Mouse (Mus musculus) intestine, embryonic 16.5 days (tissue): ENCODE measurements around the gene Nfix. TPM values are rescaled to one million over a fixed set of nuclear protein-coding genes. Genes with fewer than 3 reads are reported as not detected.
A peak's percentile ranks its signal among the peaks of the same experiment; 100 is the strongest.

ENCODE experiments used
- ATAC-seq: fragments of 200-750 bp; cut with Nextera tagmentation; 2 replicates; pipeline ENCODE4 v1.8.0; 2017; ENCODE audit warnings: moderate TSS enrichment, moderate library complexity
- H3K27ac ChIP-seq: fragments of 300-500 bp; sonication (generic); 2 replicates; pipeline ENCODE4 v1.5.1; 2014; ENCODE audit warnings: mild to moderate bottlenecking, low read length
- H3K27me3 ChIP-seq: fragments of 300-500 bp; sonication (generic); replicated peaks from 2 replicates; pipeline ENCODE4 v1.6.1; 2014; ENCODE audit warnings: low read length, control low read depth, mixed read lengths; ENCODE audit not compliant: control insufficient read depth, insufficient read depth
- H3K36me3 ChIP-seq: fragments of 300-500 bp; sonication (generic); 2 replicates; pipeline ENCODE4 v1.6.1; 2014; ENCODE audit warnings: low read length, control low read depth; ENCODE audit not compliant: control insufficient read depth, insufficient read depth
- H3K4me1 ChIP-seq: fragments of 300-500 bp; sonication (generic); 2 replicates; pipeline ENCODE4 v1.6.1; 2014; ENCODE audit warnings: low read length, control low read depth, mixed read lengths; ENCODE audit not compliant: control insufficient read depth, insufficient read depth
- H3K4me2 ChIP-seq: fragments of 300-500 bp; sonication (generic); 2 replicates; pipeline ENCODE4 v1.6.1; 2014; ENCODE audit warnings: low read depth, low read length, control low read depth
- H3K4me3 ChIP-seq: fragments of 300-500 bp; sonication (generic); 2 replicates; pipeline ENCODE4 v1.5.1; 2014; ENCODE audit warnings: mild to moderate bottlenecking, low read length
- H3K9ac ChIP-seq: fragments of 300-500 bp; sonication (generic); 2 replicates; pipeline ENCODE4 v1.6.1; 2014; ENCODE audit warnings: low read depth, low read length
- H3K9me3 ChIP-seq: fragments of 300-500 bp; sonication (generic); 2 replicates; pipeline ENCODE4 v1.6.1; 2016; ENCODE audit warnings: low read length, control low read depth; ENCODE audit not compliant: control insufficient read depth
- WGBS: fragments of 180-500 bp; shearing (Covaris S2); extraction: QIAGEN DNeasy Blood & Tissue Kit; methylation state at CpG from one replicate; pipeline ENCODE4 v1.1.7; 2014; 5-methylcytosine and 5-hydroxymethylcytosine counted together
- polyA plus RNA-seq: library from polyadenylated mRNA; unstranded; fragments of >200 nt; fragmentation: Nextera tagmentation; extraction: Ambion mirVana; gene quantifications from 2 replicates; pipeline ENCODE4 v1.2.1, GENCODE M21; 2015

Gene Nfix
- polyA plus RNA-seq, 1 experiment from 2014 or later = 9.7 TPM

GRCm38 (mm10) chr8:84745032-84745925 lies 54.9 kb downstream of the Nfix start:
- H3K27me3 ChIP-seq = no peaks in the 10 kb centered on the region; the same call in 1 of the 2 replicates
- 19% methylated on average over 17 of the region's 17 CpGs for WGBS
- H3K9ac ChIP-seq = peak overlapping the region; percentile 35
- H3K36me3 ChIP-seq = no peaks in the 10 kb centered on the region
- no peaks in the 10 kb centered on the region for H3K9me3 ChIP-seq
- H3K4me1 ChIP-seq = peaks cover 57% of the 10 kb centered on the region
- H3K27ac ChIP-seq = 0 out of 2 replicates have a peak overlapping the region, but pooled peaks have one; percentile 14
- no peak overlapping the region for H3K4me3 ChIP-seq
- peak; percentile 43 for ATAC-seq
- H3K4me2 ChIP-seq = no peak overlapping the region; the same call in 1 of the 2 replicates

GRCm38 (mm10) chr8:84743517-84744420 lies 56.4 kb downstream of the Nfix start:
- 21% methylated on average over 16 of the region's 17 CpGs for WGBS
- ATAC-seq = peak; percentile 43
- Histone ChIP-seq H3K9me3 (no peaks in the 10 kb centered on the region), H3K36me3 (no peaks in the 10 kb centered on the region), H3K27me3 (peaks cover 3% of the 10 kb centered on the region; the same call in 1 of the 2 replicates), H3K4me3 (no peak overlapping the region), H3K4me1 (peaks cover 67% of the 10 kb centered on the region), H3K9ac (peak overlapping the region; percentile 27), H3K27ac (peak overlapping the region; percentile 75), H3K4me2 (peak overlapping the region; percentile 35)

GRCm38 (mm10) chr8:84743054-84743415 lies 57.1 kb downstream of the Nfix start:
- H3K4me3 ChIP-seq = no peak overlapping the region
- H3K9ac ChIP-seq = no peak overlapping the region
- ATAC-seq = peak; percentile 9; the same call in 1 of the 2 replicates

GRCm38 (mm10) chr8:84742171-84743053 lies 57.7 kb downstream of the Nfix start:
- Histone ChIP-seq H3K9ac (peak overlapping the region; percentile 48), H3K4me2 (peak overlapping the region; percentile 27), H3K9me3 (no peaks in the 10 kb centered on the region), H3K27ac (peak overlapping the region; percentile 75), H3K4me1 (peaks cover 76% of the 10 kb centered on the region), H3K36me3 (no peaks in the 10 kb centered on the region), H3K4me3 (peak overlapping the region; percentile 11; the same call in 1 of the 2 replicates), H3K27me3 (peaks cover 6% of the 10 kb centered on the region; the same call in 1 of the 2 replicates)
- peak; percentile 67 for ATAC-seq
- 29% methylated on average over 32 of the region's 32 CpGs for WGBS

More at GRCm38 (mm10) chr8:84743054-84743415, 57.1 kb downstream of the Nfix start:
- 28% methylated on average over 10 of the region's 10 CpGs for WGBS
- H3K27me3 ChIP-seq = peaks cover 3% of the 10 kb centered on the region; the same call in 1 of the 2 replicates
- H3K36me3 ChIP-seq = no peaks in the 10 kb centered on the region
- peak overlapping the region; percentile 75 for H3K27ac ChIP-seq
- H3K9me3 ChIP-seq = no peaks in the 10 kb centered on the region
- peak overlapping the region; percentile 35 for H3K4me2 ChIP-seq
- peaks cover 71% of the 10 kb centered on the region for H3K4me1 ChIP-seq

GRCm38 (mm10) chr8:84740895-84741843 lies 59.0 kb downstream of the Nfix start:
- Histone ChIP-seq H3K36me3 (no peaks in the 10 kb centered on the region), H3K4me2 (no peak overlapping the region), H3K27me3 (peaks cover 8% of the 10 kb centered on the region; the same call in 1 of the 2 replicates), H3K27ac (no peak overlapping the region), H3K4me1 (peaks cover 76% of the 10 kb centered on the region), H3K4me3 (no peak overlapping the region), H3K9me3 (no peaks in the 10 kb centered on the region), H3K9ac (no peak overlapping the region)
- ATAC-seq = no peak
- 51% methylated on average over 13 of the region's 13 CpGs for WGBS

GRCm38 (mm10) chr8:84739401-84739742 lies 60.8 kb downstream of the Nfix start:
- WGBS = 21% methylated on average over 1 of the region's 1 CpGs
- Histone ChIP-seq H3K4me2 (no peak overlapping the region), H3K27me3 (peaks cover 10% of the 10 kb centered on the region; the same call in 1 of the 2 replicates), H3K9me3 (no peaks in the 10 kb centered on the region), H3K36me3 (no peaks in the 10 kb centered on the region), H3K4me3 (no peak overlapping the region), H3K9ac (0 out of 2 replicates have a peak overlapping the region, but pooled peaks have one; percentile 38), H3K27ac (no peak overlapping the region), H3K4me1 (peaks cover 59% of the 10 kb centered on the region)
- ATAC-seq = no peak

GRCm38 (mm10) chr8:84738715-84739400 lies 61.3 kb downstream of the Nfix start:
- ATAC-seq = no peak
- Histone ChIP-seq H3K4me1 (peaks cover 54% of the 10 kb centered on the region), H3K9ac (peak overlapping the region; percentile 38; the same call in 1 of the 2 replicates), H3K4me2 (no peak overlapping the region), H3K9me3 (no peaks in the 10 kb centered on the region), H3K36me3 (no peaks in the 10 kb centered on the region), H3K27me3 (peaks cover 10% of the 10 kb centered on the region; the same call in 1 of the 2 replicates), H3K4me3 (no peak overlapping the region), H3K27ac (no peak overlapping the region)
- 68% methylated on average over 10 of the region's 10 CpGs for WGBS
